Mouse (Mus musculus): Measurements from ENCODE around the gene Kcnh7.

Kcnh7 gene

DNA sequence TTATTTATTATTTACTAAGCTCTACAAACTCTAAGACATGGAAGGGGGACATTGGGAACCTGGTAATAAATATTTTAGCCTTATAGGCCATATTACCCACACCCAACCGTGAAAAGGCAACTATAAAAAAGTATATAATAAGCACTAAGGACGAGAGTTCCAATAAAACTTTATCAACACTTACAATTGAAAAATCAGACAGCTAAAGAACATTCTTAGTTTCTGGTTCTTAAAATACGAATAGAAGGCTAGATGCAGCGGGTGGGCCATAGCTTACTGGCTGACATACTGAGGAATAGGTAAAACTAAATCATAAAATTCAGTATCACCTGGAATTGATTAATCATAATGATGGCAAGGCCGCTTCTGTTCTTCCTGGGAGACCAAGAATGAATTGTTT lies 539.2 kb downstream of the Kcnh7 start:
- DNase-seq: no peak
